Mouse (Mus musculus) embryonic fibroblast, embryonic 13.5 days (primary cell): Measurements from ENCODE around the gene Me3.

ENCODE experiments used
- CTCF ChIP-seq: IDR thresholded peaks from 2 replicates; pipeline ENCODE4 v1.5.1; 2011; ENCODE audit warnings: mild to moderate bottlenecking, control low read depth, low read length, moderate library complexity, borderline replicate concordance; ENCODE audit not compliant: insufficient read depth
- POLR2A ChIP-seq: IDR thresholded peaks from 2 replicates; pipeline ENCODE4 v1.6.1; 2011; ENCODE audit warnings: low read depth, mild to moderate bottlenecking, control low read depth, low read length, moderate library complexity

DNA sequence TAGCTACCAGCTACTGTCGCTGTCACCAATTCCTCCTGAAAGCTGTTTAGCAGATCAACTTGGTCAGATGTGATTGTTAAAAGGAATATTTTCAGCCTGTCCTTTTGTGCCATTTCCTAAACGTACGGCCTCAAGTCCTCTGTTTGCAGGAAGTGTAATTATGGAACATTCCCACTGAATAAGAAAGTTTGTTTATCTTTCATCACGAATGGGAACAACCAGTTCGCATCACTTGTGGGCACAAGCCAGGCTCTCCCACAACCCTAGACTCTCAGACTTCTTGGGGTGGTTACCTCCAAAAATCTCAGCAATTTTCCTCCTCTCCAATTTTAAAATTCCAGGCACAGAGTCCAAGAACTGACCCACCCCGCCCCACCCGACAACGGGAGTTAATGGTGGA lies 207.5 kb downstream of the Me3 start:
- TF ChIP-seq CTCF (no peak), POLR2A (no peak)
